Comparison of ENCODE assay signal across 17 mouse cellular contexts in genomic region chr10:60227666-60228065, GRCm38 (mm10).
"Had no signal": no experiment of that assay in that cellular context is flagged by ENCODE, and none has a peak within 500 bp of the region (broad histone marks: within the 10 kb centered on the region; RNA-seq: fewer than 3 reads in every experiment).

No protein-coding gene starts in this region.

- H3K27ac ChIP-seq: lung, embryonic 15.5 days; macrophage; midbrain, embryonic 13.5 days; midbrain, embryonic 15.5 days; neural tube, embryonic 12.5 days; stomach, embryonic 15.5 days; stomach, postnatal 0 days had no signal

- H3K4me1 ChIP-seq: lung, embryonic 15.5 days; megakaryocyte, embryonic 14.5 days; midbrain, embryonic 13.5 days; midbrain, embryonic 15.5 days; neural tube, embryonic 12.5 days; stomach, embryonic 15.5 days had no signal

- H3K9me3 ChIP-seq: lung, embryonic 15.5 days; midbrain, embryonic 13.5 days; midbrain, embryonic 15.5 days; neural tube, embryonic 12.5 days; stomach, embryonic 15.5 days had no signal

- DNase-seq: lung, adult 2 months; lung, postnatal 14 days; lung, postnatal 36 days; right cerebral cortex, postnatal 14 days; thymus, adult 2 months; thymus, postnatal 25 days; thymus, postnatal 4 days had no signal

- H3K9ac ChIP-seq: lung, embryonic 15.5 days; midbrain, embryonic 13.5 days; midbrain, embryonic 15.5 days; neural tube, embryonic 12.5 days; stomach, embryonic 15.5 days had no signal

- H3K36me3 ChIP-seq: lung, embryonic 15.5 days; midbrain, embryonic 13.5 days; midbrain, embryonic 15.5 days; neural tube, embryonic 12.5 days; stomach, embryonic 15.5 days had no signal

- H3K4me2 ChIP-seq: lung, embryonic 15.5 days; midbrain, embryonic 11.5 days; midbrain, embryonic 13.5 days; midbrain, embryonic 15.5 days; neural tube, embryonic 12.5 days; stomach, embryonic 15.5 days had no signal

- H3K4me3 ChIP-seq: lung, embryonic 15.5 days; megakaryocyte, embryonic 14.5 days; midbrain, embryonic 13.5 days; midbrain, embryonic 15.5 days; neural tube, embryonic 12.5 days; stomach, embryonic 15.5 days had no signal

- ATAC-seq: lung, postnatal 0 days; midbrain, embryonic 13.5 days; midbrain, embryonic 15.5 days had no signal

- H3K27me3 ChIP-seq: lung, embryonic 15.5 days; midbrain, embryonic 13.5 days; midbrain, embryonic 15.5 days; neural tube, embryonic 12.5 days; stomach, embryonic 15.5 days had no signal
